Mouse (Mus musculus): ENCODE results near the gene Mss51.

The Mss51 gene

DNA sequence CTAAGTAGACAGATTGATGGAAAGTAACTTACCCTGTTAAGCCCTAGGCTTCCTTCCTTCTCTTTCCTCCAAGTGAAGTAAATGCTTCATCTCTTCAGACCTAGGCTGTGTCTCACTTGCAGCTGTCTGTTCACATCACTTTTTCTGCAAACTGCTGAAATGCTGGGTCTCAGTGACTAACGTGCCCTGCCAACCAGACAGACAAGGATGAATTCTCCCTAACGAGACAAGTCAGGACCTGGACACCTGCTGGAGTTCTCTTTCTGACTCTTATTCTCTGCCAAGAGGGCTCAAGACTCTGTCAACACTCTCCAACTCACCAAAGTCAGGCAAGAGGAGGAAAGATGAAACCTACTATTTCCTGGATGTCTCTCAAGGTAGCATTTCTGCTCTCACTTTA, at the start of gene Mss51:
TSS of gene Mss51 (minus strand) at position 299 of the 400 bp plus-strand sequence.
- CTCF ChIA-PET, result no interaction called here

DNA sequence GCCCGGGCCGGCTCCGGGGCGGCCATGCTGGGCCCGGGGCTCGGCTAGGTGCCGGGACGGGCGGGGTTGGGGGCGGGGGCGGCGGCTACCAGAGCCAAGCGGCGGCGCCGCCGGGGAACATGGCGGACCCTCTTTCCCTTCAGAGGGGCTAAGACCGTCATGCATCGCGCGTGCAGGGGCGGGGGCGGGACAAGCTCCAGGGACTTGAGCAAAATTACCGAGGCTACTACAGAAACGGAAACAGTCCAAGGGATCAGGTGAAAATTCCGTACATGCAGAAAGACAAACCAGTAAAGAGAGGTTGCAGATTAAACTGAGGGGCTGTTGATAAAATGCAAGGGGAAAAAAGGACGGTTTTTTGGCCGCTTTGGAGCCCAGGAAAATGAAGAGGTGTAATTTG, 49.7 kb upstream of the Mss51 start, which contains the start of gene Ppp3cb:
TSS of gene Ppp3cb (minus strand) at position 159 of the 400 bp plus-strand sequence.
- CTCF ChIA-PET, result no interaction called here

DNA sequence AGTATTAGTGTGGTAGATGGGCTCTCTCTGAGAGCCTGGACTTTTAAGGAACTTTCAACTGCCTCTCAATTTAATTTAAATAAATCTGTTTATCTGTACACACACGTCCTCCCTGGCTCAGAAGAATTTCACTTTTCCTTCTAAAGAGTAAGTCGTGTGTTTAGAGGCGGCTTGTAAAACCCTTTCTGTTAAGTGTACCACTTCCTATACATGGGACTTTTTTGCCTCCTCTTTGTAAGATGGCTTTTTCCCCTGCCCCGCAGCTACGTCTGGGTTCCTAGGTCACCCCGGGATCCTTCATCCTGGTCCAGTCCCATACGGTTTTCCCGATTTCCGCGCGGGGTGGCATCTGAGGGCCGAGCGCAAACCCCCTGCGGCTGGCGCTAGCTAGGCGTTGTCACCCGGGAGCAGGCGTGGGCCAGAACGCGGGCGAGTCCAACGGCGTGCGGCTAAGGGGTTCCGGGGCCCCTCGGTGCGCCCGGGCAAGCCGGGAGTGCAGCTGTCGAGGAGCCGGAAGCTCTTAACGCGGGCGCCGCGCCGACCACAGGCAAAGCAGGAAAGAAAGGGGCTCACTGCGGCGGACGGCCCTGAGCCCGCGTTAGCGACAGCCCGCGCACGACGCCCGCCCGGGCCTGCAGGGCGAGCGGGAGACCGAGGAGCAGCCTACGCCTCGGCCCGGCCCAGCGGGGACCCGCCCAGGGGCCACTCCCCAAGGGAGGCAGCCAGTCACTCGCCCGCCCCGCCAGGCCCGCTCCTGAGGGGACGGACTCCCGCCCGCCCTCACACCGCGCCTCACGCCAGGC, 49.0 kb upstream of the Mss51 start:
- CTCF ChIA-PET, result interaction anchor here (0.7 kb wide), 1 partner anchor 557 kb away, joined by 3 read pairs; no protein-coding TSS in a partner anchor

DNA sequence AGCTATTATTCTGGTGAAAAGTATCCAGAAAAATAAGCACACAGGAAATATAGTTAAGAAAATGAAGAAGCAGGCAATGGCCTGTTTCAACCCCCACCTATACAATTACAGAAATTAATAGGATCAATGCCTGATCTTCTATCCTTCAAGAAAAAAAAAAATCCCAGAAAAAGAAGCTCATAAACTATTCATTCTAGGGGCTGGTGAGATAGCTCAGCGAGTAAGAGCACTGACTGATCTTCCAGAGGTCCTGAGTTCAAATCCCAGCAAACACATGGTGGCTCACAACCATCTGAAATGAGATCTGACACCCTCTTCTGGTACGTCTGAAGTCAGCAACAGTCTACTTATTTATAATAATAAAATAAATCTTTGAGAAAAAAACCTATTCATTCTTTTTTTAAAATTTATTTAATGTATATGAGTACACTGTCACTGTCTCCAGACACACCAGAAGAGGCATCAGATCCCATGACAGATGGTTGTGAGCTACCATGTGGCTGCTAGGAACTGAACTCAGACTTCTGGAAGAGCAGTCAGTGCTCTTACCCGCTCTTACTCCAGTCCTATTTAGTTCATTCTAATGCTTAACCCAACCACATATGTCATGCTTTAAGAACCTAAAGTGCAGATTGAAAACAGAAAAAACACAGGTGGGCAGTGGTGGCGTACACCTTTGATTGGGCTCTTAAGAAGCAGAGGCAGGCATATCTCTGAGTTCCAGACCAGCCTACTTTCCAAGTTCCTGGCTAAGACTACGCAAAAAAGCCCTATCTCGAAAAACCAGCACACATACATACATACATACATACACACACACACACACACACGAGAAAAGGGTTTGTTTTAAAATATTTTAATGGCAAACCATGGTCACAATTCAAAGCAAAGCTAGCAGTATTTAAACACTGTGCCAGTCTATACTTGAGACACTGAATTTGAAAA, 48.0 kb upstream of the Mss51 start:
- CTCF ChIA-PET, result interaction anchor here (0.7 kb wide), 1 partner anchor 60 kb away, joined by 3 read pairs; no protein-coding TSS in a partner anchor

DNA sequence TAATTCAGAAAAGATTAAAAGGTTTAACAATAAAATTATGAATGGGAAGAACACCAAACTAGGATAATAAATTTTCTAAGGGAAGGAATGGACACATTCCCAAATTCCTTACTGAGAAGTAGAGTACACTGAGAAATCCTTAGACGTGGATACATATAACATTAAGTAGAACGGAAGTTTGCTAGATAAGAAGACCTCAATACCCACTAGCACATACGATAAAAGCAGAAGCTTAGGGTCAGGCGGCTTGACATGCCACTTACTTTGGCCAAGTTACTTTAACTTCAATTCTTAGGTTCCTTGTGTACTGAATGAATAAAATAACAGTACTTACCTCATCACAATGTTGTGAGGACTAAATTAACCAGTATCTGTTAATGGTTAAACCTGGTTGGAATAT, 32.9 kb upstream of the Mss51 start:
- CTCF ChIA-PET, result no interaction called here

DNA sequence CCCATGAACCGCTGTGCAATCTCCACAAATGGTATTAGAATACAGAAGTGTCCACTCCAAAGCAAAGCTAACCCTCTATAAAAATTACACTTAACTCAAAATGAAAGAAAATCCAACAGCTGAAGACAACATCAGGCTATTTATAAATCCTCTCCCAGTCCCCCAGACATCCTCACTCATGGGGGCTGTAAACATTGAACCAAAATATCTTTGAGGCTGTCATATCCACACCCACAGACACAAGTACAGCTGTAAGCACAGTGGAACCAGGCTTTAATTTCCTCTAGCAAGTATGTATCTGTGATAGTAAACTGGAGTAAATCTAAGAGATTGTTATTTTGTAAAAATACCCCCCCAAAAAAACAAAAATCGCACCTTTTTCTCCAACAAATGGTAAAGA, 23.5 kb upstream of the Mss51 start:
- CTCF ChIA-PET, result no interaction called here

DNA sequence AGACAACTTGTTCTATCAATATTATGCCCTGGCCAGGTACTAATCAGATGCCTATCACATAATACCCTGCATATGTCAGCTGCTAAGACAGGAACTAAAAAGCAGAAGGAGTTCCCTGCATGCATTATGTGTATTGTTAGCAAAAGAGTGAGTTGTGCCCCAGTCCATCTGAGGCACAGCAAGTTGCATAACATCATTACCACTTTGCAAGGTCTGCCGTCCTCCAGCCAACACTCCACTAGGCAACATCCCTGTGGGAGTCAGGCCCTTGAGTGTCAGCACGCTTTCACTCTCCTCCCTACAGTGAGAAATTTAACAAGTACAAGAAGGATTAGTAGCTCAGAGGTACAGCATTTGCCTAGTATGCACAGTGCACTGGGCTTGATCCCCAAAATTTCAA, 11.7 kb upstream of the Mss51 start:
- CTCF ChIA-PET, result no interaction called here

DNA sequence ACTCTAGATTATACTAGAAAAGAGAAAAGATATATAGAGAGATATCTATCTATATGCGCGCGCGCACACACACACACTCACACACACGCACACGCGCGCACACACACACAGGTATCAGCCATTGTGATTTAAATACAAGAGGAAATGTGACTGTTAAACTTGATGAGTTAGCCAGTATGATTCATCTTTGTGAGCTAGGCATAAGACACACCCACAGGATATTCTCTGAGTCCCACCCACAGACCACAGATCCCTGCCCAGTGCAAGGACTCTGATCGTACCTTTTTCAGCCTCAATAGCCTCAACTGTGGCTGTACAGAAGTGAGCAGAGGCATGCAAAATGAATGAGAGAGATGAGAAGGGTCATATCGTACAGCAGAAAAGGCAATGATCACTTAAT, 6.3 kb upstream of the Mss51 start:
- CTCF ChIA-PET, result no interaction called here

DNA sequence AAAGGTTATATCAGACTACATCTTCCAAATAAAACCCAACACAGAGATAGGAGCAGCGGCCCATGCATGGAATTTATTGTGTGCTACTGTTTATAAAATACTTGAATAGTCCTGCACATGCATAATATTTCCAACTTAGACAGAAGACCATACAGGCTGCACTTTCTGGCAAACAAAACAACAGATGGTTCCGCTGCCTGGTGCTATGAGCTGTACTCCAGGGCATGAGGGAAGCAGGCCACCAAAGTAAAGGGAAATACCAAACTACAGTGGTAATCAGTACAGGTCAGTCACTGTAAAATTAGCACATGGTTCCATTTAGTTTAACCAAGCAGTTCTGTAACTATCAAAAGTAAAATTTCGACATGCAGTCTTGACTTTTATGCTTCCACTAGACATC, 3.3 kb upstream of the Mss51 start:
- CTCF ChIA-PET, result no interaction called here

DNA sequence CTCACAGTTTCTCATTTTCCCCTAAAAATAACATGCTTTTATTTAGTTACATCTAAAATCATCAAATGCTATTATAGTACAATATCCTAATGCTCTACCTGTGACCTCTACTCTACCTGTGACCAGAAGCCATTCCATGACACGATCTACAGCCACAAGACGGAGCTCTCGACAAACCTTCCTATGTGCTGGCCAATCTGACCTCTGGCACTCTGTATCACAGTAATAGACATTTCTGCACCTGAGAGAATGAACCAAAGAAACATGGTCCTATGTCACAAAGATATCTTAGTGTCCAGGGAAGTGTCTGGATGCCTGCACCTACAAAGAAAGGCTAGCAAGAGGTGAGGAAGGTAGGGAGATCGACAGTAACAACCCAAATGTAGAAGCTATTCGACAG, 10.7 kb downstream of the Mss51 start:
- CTCF ChIA-PET, result no interaction called here

DNA sequence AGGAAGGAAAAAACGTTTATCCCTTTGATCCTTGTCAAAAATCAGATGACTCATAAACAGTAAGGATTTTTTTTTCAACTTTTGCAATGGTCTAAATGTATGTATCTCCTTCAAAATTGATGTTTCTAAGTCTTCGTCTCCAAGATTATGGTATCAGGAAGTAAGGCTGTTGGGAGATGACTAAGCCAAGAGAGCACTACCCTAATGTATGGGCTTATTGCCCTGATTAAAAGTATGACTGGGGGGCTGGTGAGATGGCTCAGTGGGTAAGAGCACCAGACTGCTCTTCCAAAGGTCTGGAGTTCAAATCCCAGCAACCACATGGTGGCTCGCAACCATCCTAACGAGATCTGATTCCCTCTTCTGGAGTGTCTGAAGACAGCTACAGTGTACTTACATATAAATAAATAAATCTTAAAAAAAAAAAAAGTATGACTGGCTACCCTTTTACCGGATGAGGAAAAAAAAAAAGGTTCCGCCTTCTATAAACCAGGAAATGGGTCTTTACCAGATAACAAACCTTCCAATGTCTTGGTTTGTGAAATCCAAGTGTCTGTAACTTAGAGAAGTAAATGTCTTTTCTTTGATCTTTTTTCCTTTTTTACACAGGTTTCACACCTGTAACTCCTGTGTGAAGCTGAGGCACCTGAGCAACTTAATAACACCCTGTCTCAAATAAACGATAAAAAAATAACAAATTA, 14.5 kb downstream of the Mss51 start:
- CTCF ChIA-PET, result no interaction called here

DNA sequence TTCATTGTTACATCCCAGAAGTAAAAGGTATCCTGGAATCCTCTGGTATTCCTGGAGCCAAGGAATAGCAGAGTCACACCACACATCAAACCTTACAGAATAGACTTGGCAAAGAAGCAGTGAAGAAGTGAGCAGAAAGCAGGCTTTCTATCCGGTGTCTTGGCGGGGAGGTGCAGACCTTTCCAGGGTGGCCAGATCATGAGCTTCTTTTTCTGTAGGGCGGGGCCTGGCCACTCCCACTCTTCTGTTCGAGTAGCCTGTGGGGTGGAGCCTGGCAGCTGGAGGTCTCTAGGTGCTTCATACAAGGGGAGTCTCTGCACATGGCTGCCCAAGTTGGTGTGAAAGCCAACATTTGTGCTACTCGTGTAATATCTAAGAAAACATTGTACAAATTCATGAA, 15.5 kb downstream of the Mss51 start:
- CTCF ChIA-PET, result no interaction called here

DNA sequence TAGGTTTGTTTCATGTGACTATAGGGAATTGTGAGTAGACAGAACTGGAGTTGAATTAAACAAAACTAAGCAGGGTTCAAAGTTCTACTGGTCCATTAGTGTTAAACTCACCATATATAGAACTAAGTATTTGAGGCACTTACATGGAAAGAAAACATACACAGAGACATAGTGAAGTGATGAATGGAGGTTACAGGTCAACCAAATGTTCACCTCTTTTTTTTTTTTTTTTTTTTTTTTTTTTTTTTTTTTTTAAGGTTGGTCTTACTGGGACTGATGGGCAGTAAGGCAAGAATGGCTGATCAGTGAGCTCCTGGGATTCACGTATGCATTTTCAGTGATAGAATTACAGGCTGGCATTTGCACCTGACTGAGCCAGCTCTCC, 16.5 kb downstream of the Mss51 start:
- CTCF ChIA-PET, result interaction anchor here (0.6 kb wide), 1 partner anchor 111 kb away, joined by 5 read pairs; no protein-coding TSS in a partner anchor

DNA sequence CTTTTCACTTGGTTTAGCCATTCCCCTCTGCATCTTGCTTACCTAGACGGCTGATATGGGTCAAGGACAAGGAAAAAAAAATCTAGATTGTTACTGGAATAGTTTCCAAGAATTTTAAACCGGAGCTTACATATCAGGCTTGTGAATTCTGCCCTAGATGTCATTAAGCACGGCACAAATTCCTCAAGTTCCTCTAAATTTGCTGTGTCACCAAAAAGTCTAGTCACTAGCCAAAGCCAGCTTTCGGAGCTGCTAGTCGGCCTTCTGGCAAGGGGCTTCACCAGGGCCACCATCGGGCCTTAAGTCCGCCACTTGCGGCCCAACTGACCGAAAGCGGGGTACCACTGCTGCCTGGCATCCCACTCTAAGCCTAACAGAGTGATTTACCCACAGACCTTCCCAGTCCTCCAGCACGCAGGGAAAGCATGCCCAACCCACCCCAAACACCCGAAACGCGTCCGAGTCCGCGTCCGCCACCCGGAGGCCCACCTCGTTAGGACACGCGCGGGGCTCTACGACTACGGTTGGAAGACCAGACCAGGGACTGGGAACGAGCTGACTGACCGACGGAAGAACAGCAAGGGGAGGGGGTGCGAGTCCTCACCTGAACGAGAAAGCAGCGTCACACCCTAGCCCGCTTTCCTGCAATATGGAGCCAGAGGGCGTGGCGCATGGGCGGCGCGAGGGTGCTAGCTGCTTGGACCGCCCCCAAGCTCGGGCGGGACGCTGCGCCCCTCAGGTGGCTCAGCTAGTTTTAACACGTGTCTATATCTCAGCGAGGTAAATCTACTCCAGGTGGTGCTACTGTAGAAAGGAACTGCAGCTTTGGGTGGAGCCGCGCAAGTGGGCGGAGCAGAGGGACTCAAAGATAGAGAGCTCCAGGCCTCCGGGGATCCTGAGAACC, 17.2 kb downstream of the Mss51 start, which contains the start of gene Anxa7:
TSS of gene Anxa7 (minus strand) at position 843 of the 904 bp plus-strand sequence.
- CTCF ChIA-PET, result interaction anchor here (0.6 kb wide), 1 partner anchor 27 kb away, joined by 4 read pairs; no protein-coding TSS in a partner anchor

DNA sequence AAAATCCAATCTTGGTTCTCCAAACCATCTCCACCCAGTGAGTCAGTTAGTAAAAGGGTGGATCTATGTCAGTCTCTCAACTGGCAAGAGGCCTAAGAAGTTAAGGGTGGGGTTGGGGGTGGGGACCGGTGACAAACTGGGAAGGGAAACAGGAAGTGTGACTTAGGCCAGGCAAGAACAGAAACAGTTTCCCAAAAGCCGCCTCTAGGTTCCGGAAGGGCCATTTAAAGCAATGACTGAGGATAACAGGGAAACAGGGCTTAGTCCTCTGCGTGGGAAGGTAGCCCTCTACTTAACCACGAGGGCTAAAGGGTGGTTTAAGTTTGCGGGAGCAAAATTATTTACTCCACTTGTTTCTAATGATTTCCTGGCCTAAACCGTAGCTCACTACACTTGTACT, 17.9 kb downstream of the Mss51 start:
- CTCF ChIA-PET, result no interaction called here

DNA sequence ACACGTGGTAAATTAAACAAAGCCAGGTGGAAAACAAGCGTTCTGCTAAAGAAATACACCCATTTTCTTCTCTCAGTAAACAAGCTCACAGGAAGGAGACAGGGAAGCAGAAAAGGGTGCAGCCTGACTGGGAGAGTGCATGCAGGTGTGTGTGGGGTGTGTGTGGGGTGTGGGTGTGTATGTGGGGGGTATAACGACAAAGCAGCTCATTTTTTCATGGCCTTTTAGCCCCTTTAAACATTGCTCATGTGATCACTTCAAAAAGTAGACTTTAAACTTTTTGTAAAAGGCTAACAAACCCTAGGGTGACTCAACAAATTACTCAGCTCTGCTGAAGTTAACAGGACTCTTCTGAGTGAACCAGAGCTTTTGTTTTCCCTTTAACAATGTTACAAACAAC, 18.3 kb downstream of the Mss51 start:
- CTCF ChIA-PET, result interaction anchor here (0.5 to 0.6 kb wide), 2 partner anchors 95 to 179 kb away, joined by 3 to 12 read pairs; no protein-coding TSS in a partner anchor

DNA sequence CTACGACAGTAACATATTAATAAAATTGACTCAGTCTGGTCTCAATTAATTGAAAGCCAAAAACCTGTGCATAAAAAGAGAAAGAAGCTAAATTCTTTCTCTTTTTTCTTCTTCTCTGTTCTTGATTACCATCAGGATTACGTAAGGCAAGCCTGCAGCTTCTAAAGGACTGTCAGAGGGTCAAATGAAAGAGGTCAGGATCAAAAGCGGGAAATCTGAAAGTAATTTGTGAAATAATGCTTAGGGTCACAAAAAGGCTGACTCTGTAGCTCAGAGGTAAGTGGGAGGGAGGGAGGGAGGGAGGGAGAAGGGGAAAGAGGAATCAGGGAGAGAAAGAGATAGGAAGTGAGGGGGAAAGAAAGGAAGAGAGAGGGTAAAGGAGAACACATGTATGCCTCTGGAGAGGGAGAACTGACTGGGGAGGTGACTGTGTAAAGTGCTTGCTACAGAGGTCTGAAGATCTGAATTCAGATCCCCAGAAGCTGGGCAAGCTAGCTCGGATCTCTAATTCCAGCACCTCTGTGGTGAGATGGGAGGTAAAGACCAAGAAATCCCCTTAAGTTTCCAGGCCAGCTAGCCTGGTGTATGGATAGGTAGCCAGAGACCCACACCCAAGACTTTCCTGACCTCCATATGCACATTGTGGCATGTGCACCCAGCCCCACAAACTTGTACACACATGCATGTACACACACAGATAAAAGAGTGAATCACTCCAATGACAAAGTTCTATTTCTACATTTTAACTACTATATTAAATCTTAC, 19.3 kb downstream of the Mss51 start:
- CTCF ChIA-PET, result interaction anchor here (0.6 to 0.7 kb wide), 2 partner anchors 131 to 180 kb away, joined by 6 to 12 read pairs; no protein-coding TSS in a partner anchor

DNA sequence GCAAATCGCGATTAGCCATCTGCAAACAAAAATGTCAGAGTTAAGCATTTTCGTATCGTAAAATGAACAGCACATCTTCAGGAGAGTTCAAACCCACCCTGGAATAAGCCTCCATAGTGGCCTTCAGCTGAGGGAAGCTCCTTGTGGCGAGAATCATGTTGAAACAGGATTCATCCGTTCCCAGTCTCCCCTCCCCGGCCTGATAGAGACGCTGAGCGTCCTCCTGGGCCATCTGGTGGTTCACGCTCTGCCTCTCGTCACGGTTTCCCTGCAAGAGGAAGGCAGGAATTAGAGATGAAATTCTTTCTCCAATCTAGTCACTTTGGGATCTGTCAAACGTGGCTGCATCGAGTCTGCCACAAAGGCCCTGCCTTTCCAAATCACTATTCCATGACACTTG, 36.5 kb downstream of the Mss51 start:
- CTCF ChIA-PET, result no interaction called here

DNA sequence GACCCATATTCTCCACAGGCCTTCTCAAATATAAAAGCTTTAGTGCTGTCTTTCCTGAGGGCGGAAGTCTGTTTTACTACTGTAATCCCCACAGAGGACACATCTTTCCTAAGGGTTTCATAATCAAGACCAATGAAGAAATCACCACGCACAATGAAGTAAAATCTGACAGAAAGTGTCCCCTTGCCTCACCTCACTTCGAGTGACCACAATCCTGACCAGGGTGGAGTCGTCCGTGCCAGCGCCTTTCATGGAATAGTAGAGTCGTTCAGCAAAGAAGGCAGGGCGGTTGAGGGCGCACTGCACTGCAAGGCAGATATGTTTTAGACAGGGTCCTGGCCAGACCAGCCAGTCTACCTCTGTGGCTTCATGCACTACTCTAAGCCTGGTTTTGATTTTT, 38.3 kb downstream of the Mss51 start:
- CTCF ChIA-PET, result no interaction called here

DNA sequence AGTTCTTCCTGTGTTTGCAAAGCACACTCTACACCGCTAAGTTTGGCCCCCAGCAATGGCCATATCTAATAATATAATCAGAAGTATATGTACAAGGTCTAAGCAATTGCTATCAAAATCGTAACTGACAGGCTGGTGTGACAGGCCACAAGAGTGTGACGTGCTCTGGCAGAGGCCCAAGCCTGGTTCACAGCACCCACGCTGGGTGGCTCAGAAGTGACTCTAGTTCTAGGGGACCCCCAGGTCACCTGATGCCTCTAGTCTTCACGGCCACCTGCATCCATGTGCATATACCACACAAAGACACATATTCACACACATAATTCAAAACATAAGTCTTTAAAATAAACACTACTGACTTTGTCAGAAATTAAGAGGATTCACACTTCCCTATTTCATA, 43.8 kb downstream of the Mss51 start:
- CTCF ChIA-PET, result no interaction called here
